Mouse (Mus musculus) urinary bladder, postnatal 10 days (tissue): ENCODE measurements around the gene A2ml1.
"Not testable (repeated sequence)": the region's sequence is repeated elsewhere in the genome, so short reads cannot be mapped to it uniquely, and the experiment has no call there.

Source experiments
- DNase-seq: peaks from one replicate; pipeline ENCODE4 v3.0.0; 2022; ENCODE audit warnings: low spot score

The A2ml1 gene

DNA sequence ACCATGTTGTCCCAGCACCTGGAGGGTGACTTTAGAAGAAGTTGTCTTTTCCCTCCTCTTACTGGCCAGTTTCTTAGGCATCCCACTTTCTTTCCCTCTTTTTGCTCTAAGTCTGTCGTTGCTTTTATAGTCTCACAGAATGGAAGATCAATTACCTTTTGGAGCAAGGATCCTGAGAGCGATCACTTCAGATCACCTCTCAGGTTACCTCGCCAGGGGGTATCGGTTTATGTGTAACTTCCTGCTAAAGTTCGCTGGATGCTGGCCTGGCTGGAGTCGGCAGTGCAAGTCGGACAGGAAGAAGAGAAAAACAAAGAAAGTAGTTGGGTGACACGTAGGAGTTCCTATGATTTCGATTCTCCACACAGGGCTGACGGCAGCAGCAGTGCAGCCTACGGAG lies at the start of gene A2ml1:
Gene A2ml1, minus strand, starts transcription at position 101 of the 400 bp plus-strand sequence.
- DNase-seq = no peak

DNA sequence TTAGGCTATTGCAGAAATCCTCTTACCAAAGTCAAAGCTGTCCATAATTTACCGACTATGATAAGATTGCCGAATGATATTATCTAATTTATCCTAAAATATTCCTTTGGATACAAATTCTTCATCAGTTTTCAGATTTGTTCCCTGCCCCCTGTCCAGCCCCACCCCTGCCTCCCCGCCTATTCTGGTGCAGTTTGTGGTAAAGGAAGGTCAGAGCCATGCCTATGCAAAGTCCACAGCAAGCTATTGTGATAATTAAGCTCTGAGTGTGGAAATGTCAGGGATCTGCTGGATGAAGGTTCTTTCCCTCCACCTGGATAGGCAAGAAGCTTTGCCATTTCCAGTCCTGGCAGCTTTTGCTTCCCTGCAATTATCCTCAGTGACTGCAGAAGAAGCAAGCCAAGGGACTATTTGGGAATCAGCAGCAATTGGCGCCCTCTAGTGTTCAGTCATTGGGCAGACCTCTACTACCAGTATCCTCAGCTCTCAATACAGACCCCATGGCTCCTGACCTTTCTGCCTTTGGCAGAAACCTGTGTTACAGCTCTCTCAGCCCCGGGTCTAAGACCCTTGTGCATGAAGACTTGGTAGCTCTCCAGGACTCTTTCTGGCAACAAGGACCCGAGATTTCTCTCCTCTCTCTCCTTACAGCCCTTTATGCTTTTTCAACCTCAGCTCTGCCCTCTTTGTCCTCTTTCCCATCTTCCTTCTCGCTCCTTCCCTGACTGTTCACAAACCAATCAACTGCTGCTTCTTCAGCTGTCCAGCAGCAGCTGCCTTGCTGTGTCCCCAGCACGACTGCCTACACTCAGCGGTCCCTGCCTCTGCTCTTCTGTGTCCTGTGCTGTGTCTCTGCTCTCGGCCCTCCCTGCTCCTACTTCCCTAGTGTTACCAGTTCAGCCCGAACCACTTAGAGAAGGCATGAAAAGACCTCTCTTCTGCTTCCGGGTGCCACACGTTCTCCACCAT lies 48.6 kb upstream of the A2ml1 start:
- not testable (repeated sequence) for DNase-seq

DNA sequence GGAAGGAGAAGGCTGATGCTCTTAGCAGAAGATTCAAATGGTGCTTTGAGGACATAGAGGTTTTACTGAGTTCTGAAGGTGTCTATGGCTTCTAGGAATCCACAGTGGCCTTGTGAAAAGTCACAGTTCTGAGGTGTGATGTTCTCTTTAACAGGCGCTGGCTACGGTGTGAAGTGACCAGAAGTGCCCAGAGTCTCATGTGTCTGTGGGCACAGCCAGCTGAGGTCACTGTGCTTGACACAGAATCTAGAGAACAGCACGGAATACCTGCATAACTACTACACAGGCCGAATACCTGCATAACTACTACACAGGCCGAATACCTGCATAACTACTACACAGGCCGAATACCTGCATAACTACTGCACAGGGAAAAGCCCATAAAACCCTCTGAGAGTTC lies 43.8 kb upstream of the A2ml1 start:
- not testable (repeated sequence) for DNase-seq

DNA sequence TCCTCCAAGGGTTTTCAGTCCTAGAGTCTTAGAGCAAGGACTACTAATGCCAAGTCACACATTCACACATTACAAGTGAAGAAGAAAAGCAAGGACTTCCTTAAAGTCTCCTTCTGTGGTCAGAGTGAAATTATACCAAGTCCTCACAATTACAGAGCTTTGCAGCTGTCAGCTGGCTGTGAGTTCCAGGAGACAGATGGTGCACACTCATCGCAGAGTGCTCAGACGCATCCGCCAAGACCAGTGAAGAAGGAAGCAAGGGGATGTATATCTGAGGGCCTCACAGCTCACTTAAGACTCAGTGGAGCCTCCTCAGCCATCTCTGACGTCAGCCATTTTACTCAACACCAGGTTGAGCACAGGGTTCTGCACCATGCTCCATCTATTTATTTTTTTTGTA lies 43.0 kb upstream of the A2ml1 start:
- DNase-seq = no peak

DNA sequence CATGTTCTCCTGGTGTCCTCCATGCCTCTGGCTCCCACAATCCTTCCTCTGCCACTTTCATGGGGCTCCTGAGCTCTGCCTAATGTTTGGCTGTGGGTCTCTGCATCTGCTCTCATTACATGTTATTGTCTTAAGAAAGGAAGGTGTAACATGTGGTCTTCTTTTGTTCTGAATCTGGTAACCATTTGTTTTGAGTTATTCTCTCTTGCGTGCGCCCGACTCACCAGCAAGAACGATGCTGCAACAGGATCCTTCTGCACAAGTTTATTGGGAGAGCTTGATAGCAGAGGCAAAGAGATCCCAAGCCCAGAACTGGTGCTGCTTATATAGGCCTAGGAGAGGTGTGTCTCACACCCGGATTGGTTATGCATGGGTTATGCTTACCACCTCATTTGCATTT lies 42.0 kb upstream of the A2ml1 start, which contains the start of gene Klrb1a:
Gene Klrb1a, minus strand, starts transcription at position 101 of the 400 bp plus-strand sequence.
- DNase-seq = not testable (repeated sequence)

DNA sequence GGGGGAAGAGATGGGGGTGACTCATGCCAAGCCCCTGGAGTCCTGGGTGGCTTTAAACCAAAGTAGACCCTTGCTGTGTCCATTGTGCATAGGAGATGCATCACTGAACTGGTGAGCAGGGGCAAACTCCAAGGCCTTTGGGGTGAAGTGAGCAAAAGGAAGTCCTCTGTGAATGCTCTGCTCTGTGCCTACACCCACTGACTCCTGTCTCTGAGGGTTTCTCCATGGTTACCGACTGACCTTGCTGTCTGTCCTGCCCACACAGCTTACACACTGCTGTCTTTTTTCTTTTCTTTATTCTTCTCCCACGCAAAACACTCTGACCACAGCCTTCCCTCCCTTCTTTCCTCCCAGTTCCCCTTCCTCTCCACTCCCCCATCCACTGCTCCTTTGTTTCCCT lies 41.3 kb upstream of the A2ml1 start:
- DNase-seq = no peak

DNA sequence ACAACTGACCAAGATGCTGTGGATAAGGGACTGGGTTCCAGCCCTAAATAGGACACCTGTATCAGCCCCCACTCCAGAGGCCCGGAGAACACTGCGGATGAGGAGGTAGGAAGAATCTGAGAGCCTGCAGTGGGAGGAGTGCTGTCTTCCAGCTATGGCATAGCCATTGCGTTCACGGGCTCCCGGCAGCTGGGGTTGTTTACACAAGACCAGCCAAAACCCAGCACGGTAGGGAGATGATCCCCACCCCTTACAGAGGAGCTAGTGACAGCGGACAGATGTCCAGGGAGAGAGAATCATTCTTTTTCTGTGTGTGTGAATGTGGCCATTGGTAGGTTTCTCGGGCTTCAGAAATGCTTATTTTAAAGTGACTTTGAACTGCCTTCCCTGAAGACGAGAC lies 24.9 kb upstream of the A2ml1 start:
- DNase-seq = no peak

DNA sequence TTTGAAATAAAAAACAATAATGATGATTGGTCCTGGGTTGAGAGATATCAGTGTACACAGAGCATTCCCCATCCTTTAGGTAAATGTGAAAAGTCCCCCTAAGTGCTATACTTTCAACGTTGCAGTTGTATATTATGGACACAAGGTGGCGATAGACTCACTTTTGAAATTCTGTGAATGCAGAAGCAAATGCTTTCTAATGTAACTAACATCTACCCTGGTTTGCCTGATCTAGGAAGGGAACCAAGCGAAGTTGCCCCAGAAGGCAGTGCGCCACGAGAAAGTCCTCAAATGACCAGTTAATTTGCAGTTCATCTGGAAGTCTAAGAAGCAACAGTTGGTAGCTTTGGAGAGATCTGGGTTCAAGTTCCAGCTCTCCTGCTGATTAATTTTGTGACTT lies 23.1 kb upstream of the A2ml1 start:
- DNase-seq = no peak

DNA sequence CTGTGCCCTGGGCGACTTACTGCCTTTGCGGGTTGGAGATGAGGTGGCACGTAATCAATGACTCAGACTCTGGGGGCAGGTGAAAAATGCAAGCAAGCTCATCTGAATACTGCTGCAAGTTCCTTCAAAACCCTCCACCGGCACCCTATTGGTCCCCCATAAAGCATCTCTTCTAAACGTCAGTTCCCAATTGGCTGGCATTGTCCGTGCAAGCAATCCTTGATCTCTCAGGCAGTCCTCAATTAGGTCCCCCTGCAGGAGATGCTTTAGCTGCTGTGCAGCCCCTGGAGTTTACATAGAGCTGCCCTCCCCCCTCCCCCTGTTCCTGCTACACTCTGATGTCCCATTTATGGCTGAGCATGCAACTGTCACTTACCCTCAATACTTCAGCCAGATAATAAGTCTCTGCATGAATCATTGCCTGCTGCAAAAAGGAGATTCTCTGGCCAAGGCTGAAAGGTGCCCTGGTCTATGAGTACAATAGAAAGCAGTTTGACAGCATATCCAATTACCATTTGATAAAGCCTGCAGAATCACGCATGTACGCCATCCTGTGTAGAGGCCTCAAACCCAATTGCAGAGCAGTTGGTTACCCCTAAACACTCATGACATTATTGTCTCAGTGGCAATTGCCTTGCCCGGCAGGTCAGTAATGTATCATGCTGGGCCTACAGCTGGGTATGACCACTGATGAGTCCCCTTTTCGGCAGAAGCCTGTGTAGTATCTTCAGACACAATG lies 21.2 kb upstream of the A2ml1 start:
- DNase-seq = no peak

DNA sequence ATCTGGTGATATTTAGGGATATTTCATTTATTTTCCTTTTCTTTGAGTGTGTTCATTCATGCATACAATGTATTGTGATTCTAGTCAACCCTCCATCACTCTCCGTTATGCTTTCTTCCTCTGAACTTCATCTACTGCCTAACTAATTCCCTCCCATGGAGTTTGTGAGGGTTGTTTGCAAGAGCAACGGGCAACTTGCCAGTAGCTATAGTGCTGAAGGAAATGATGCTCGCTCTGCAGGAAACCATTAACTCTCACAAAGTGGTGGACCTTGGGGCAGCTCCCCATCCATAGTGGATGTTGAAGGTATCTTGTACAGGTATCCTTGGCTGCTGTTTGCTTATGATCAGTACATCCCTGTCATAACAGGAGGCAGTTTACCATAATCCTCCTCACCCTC lies 20.6 kb upstream of the A2ml1 start:
- DNase-seq = no peak

DNA sequence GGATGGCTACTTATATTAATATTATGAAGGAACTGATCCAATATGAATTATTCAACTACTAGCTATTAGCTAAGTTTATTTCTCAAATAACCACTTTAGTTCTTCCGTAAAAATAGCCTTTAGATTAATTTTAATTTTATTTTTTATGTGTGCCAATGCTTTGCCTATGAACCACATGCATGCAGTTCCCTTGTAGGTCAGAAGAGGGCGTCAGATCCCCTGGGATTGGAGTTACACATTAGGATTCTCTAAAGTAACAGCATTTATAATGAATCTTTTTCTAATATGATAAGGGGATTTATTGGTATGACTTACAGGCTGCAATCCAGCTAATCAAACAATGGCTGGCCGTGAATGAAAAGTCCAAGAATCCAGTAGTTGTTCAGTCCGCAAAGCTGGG lies 18.1 kb upstream of the A2ml1 start:
- no peak for DNase-seq

DNA sequence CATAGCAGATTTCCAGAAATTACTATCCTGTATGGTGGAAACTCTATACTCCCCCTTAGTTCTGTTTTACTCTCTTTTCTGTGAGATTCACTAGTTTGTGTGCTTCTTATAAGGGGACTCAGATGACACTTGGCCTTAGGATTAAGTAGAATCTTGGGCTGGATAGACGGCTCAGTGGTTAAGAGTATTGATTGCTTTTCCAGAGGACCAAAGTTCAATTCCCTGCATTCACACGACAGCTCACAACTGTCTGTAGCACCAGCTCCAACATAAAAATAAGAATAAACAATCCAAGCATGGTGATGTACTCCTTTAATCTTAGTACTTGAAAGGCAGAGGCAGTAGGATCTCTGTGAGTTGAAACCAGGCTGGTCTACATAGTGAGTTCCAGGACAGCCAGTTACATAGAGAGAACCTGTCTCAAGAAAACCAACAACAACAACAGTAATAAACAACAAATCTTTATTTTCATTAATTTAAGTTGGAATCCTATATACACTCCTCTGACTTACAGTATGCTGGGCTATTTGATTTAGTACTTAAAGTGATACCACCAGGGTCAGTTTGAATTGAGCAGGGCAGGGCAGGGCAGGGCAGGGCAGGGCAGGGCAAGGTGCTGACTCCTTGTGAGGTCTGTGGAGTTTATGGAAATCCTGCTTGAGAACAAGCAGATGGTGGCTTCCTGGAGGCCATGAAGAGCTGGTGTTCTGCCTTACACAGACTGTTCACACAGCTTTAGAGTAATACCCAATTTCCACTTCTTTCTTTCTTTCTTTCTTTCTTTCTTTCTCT lies 17.0 kb upstream of the A2ml1 start:
- no peak for DNase-seq

DNA sequence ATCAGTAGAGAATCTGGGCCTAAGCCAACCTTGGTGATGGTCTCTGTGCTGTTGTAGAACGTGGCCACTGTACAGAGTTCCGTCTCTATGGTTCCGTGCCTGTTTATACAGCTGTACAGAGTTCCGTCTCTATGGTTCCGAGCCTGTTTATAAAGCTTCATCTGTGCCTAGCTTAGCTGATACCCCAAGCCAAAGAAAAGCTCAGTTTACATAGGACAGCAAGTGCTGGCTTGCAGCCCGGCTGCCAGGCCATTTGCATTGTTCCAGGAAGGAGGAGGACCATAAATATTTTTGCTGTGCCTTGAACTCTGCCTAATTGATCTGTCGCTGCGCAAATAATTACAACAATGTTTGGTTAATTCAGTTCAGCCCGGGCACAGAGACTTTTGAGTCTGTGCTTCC lies 15.7 kb upstream of the A2ml1 start:
- no peak for DNase-seq

DNA sequence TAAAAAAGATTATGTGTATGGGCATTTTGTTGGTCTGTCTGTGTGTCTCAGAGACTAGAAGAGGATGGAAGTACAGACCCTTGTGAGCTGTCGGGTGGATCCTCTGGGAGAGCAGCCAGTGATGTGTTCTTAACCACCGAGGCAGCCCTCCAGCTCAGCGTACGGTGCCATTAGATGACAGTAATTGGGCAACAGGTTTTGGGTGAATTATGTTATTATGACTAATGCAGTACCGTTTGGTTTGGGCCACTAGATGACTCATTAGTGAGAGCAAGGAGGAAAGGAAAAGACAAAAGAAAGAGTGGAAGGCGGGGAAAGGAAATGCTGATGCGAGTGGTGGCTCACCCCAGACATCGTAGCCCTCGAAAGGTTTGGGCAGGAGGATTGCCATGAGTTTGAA lies 13.2 kb upstream of the A2ml1 start:
- DNase-seq = no peak

DNA sequence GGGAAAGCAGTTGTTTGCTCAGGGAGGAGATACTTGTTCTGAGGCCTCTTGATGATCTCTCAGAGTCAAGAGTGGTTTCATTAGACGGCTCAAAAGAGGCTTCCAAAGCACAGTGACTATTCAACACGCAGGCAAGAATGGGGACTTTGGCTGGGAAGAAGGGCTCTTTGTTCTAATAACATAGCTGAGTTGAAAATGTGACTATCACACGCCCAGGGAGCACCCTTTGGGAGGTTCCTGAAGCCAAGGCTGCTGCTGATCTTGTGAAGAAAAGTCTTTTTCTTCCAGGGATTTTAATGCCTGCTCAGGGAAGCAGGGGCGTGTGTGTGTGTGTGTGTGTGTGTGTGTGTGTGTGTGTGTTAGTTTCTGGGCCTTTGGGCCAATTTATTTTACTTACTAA lies 8.0 kb upstream of the A2ml1 start:
- no peak for DNase-seq

DNA sequence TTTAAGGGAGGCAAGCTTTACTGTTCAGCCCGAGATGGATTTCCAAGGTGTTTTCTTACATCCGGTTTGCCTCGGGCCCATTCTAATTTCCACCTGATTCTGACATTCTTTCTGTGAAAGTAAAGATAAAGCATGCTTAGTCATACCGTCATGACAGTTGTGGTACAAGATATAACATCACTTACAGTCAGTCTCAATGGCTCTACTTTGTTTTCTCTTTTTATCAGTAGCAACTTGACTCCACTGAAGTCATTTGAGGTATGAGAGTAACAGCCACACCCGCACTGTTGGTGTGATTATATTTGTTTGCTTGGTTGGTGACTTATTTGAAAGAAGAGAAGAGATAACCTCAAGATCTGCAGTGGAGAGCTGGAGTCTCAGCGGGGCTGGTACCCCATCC lies 6.2 kb upstream of the A2ml1 start:
- no peak for DNase-seq

DNA sequence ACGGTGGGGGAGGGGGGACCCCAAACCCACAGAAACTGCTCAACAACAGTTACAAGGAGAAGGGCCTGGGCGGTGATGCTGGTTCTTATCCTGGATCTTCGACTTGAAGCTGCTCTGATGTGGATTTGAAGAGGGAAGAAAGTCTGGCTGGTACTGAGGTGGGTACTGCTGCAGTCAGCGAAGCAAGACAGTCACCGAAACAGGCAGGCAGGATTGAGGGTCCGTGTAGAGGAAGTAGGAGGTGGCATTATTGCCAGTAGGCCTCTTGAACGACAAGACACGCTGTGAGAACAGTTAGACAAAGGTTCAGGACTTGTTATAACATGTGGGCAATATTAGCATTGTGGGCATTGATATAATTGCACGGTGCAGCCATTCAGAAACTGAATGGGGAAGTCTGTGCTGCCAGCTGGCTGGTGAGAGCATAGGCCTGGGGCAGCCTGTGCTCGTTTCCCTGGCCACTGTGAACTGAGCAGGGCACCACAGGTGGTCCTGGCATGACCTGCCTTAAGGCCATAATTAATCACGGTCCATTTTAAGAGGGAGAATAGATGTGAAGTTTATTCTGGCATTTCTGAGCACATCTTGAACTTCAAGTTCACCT lies 4.3 kb upstream of the A2ml1 start:
- no peak for DNase-seq

DNA sequence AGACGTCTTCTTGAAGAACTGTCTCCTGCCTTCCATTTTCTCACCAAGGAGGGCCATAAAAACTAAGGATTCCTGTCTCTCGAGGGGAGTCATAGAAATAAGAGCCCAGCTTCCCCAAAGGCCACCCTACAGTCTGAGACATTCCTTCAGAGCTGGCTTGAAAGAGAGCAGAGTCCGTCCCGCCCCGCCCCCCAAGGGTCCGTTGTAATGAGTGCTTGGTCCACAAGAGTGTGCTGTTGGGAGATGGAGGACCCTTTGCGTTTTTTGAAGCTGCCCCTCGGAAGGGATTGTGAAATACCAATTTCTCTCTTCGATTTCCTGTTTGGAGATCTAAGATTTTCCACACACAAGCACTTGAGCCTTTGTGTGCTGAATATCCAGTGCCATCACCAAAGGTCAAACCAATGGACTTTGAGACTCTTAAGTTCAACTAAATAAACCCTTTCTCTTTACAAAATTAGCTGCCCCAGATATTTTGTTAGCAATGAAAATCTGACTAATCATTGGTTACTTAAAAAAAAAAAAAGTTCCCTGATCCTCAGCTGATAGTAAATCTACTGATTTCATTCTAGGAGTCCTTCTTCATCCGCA lies 2.8 kb upstream of the A2ml1 start:
- DNase-seq = no peak

DNA sequence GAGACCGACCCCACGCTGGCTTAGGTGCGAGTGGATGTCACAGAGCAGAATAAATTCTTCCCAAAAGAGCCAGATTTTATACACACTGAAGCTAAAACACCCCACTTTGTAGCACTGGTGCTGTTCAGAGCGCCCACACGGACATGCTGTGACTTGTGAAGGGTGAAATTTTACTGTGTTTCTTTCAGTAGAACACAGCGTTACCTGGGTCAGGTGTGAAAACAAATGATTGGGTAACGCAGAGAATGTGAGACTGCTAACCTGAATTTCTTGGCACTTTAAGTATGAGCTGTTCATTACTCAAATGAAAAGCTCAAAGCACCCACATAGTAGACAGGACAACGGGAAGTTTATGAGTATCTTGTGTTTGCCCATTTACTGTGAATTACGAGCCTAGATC lies 4.1 kb downstream of the A2ml1 start:
- no peak for DNase-seq

DNA sequence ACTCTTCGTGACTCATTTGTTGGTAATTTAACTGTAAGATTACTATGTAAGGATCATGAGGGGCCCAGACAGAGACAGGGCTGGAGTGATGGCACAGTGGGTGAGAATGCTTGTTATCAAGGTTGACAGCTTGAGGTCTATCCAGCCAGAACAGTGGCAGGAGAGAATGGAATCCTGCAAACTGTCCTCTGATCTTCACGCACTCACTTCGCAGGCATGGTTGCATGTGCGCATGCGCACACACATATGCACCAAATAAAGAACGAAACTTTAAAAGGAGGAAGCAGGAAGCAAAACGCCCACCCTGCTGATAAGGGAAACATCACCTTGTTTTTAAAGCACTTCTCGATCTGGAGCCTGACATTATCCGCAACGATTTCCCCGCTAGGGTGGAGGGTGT lies 14.8 kb downstream of the A2ml1 start:
- DNase-seq = no peak

DNA sequence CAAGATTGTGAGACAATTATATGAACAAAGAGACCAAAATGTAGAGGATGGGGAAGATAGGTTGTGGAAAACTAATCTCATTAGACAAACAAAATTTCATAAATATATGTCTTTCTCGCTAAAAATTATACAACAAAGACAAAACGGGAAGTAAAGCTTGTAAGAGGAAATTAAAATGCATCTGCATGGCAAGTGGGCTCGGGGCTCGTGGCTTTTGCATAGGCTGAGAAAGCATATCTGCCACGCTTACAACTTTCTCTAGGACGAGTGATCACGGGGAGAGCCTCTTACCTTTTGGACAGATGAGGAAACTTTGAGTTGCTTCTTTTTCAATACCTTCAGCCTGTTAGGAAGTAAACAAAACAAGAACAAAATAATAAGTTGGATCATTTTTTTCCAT lies 27.4 kb downstream of the A2ml1 start:
- DNase-seq = no peak
